Mouse (Mus musculus) C2C12 (cell line): ENCODE measurements around the gene Tor1aip2.

Experiments used
- CTCF ChIP-seq: IDR thresholded peaks from one replicate; pipeline ENCODE4 v1.5.1; 2011; ENCODE audit not compliant: control insufficient read depth, insufficient read depth, insufficient read length
- MAX ChIP-seq: IDR thresholded peaks from one replicate; pipeline ENCODE4 v1.6.1; 2011; ENCODE audit warnings: mild to moderate bottlenecking, control low read depth

DNA sequence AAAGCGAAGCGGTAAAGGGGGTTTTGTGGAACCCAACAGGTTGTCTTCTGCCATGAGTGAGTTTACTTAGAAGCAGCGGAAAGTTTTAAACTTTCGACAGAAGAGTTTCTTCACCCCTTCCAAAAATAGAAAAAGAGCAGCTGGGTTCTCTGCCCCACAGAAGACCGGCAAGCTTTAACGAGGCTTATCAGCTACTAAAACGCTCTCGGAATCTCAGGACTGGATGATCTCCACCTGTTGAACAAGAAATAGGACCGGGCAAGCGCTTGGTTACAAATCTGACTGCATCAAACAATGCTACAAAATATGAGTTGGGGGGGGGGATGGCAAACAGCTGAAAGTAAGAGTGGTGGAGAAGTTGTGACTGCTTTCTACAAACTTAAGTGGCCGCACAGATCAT, 44.8 kb upstream of the Tor1aip2 start:
- TF ChIP-seq CTCF (no peak), MAX (no peak)
